Mouse (Mus musculus) small intestine, adult 2 months (tissue): ENCODE data around the gene Gm10337.

Experiments
- CTCF ChIP-seq: fragments of 200-500 bp; IDR thresholded peaks from 2 replicates; pipeline ENCODE4 v1.5.1; 2012; ENCODE audit warnings: low read depth, mild to moderate bottlenecking, control low read depth, inconsistent platforms, low read length, moderate library complexity, mixed read lengths; ENCODE audit not compliant: insufficient replicate concordance, insufficient read length; ENCODE audit errors: extremely low read depth
- POLR2A ChIP-seq: fragments of 200-500 bp; IDR thresholded peaks from 2 replicates; pipeline ENCODE4 v1.6.1; 2012; ENCODE audit warnings: low read depth, mild to moderate bottlenecking, control low read depth, inconsistent platforms, low read length, moderate library complexity

DNA sequence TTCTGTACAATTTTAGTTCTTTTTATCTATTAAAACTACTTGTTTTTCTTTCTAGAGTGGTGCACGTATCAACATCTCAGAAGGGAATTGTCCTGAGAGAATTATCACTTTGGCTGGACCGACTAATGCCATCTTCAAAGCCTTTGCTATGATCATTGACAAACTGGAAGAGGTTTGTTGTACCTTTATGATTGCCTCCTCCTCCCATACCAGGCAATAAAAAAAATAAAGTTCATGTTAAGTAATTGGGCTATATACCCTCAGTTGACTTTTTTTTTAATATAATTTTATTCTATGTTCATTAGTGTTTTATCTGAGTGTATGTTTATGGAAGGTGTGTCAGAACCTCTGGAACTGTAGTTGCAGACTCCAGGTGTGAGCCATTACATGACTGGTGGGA, 29.0 kb upstream of the Gm10337 start:
- TF ChIP-seq CTCF (no peak), POLR2A (no peak)
